Mouse (Mus musculus): ENCODE results near the gene Map4k3. TPM values are rescaled to one million over a fixed set of nuclear protein-coding genes. Genes with fewer than 3 reads are reported as not detected.
"Not testable (repeated sequence)": the region's sequence is repeated elsewhere in the genome, so short reads cannot be mapped to it uniquely, and the experiment has no call there.

Gene Map4k3
- polyA plus RNA-seq, 1 experiment from 2014 or later, result 15.2 TPM

DNA sequence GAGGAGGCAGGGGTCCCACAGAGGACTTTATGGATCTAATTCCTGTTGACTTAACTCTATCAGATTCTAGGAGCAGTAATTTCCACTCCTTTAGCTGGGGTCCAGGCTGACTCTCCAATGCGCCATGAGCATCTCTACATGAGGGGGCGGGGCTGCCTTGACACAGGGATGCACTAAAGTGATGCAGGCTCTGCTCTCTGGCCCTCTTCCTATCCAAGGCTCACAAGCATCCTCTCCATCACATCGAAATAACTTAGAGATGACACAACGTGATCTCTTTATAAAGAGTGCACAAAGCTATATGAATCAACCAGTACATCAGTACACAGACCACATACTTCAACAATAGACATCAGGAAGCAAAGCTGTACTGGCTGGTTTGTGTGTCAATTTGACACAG lies 156.8 kb downstream of the Map4k3 start:
- Histone ChIP-seq H3K9ac (ENCODE audit: low read depth, low read length) (no peak overlapping the region), H3K4me1 (ENCODE audit: control insufficient read depth, insufficient read depth, low read length) (no peaks in the 10 kb centered on the region), H3K27ac (ENCODE audit: low read length) (no peak overlapping the region), H3K36me3 (ENCODE audit: control insufficient read depth, insufficient read depth, low read length) (no peaks in the 10 kb centered on the region), H3K4me2 (ENCODE audit: low read depth, low read length) (no peak overlapping the region), H3K4me3 (ENCODE audit: low read length) (no peak overlapping the region), H3K27me3 (replicated peaks; ENCODE audit: control insufficient read depth, insufficient read depth, low read length) (no peaks in the 10 kb centered on the region), H3K9me3 (ENCODE audit: control insufficient read depth, low read length) (no peaks in the 10 kb centered on the region)
- 88% methylated on average over 4 of the region's 4 CpGs for WGBS
- ATAC-seq, result no peak

GRCm38 (mm10) chr17:80569718-80570117 lies 158.6 kb downstream of the Map4k3 start:
- not testable (repeated sequence) for ATAC-seq; H3K9ac ChIP-seq (ENCODE audit: low read depth, low read length); H3K36me3 ChIP-seq (ENCODE audit: control insufficient read depth, insufficient read depth, low read length); H3K9me3 ChIP-seq (ENCODE audit: control insufficient read depth, low read length); H3K27ac ChIP-seq (ENCODE audit: low read length); H3K4me2 ChIP-seq (ENCODE audit: low read depth, low read length); H3K4me1 ChIP-seq (ENCODE audit: control insufficient read depth, insufficient read depth, low read length); H3K27me3 ChIP-seq (replicated peaks; ENCODE audit: control insufficient read depth, insufficient read depth, low read length); H3K4me3 ChIP-seq (ENCODE audit: low read length)
- WGBS, result 98% methylated on average over 1 of the region's 2 CpGs

DNA sequence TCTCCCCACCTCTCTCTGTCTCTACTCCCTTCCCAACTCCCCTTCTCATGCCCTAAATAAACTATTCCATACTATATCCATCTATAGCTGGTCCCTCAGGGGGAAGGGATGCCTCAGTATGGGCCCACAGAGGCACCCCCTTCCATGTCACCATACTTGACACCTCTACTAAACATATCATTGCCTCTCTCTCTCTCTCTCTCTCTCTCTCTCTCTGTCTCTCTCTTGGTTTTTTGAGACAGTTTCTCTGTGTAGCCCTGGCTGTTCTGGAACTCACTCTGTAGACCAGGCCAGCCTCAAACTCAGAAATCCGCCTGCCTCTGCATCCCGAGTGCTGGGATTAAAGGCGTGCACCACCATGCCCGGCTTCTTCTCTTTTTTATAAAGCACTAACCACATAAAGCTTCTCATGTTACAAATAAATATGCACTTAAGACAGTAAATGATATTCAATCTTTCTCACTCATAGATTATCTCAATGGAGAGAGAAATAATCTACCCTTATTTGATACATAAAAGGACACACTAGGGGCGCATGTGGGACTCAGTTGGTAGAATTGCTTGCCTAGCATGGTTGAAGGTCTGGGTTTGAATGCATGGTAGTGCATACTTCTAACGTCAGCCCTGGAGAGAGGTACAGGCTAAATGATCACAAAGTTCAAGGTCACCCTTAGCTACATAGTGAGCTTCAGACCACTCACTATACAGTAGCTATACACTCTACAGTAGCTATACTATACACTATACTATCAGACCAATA lies 159.3 kb downstream of the Map4k3 start:
- Histone ChIP-seq H3K27ac (ENCODE audit: low read length) (no peak overlapping the region), H3K9me3 (ENCODE audit: control insufficient read depth, low read length) (no peaks in the 10 kb centered on the region), H3K4me2 (ENCODE audit: low read depth, low read length) (no peak overlapping the region), H3K36me3 (ENCODE audit: control insufficient read depth, insufficient read depth, low read length) (no peaks in the 10 kb centered on the region), H3K4me3 (ENCODE audit: low read length) (no peak overlapping the region), H3K9ac (ENCODE audit: low read depth, low read length) (no peak overlapping the region), H3K4me1 (ENCODE audit: control insufficient read depth, insufficient read depth, low read length) (no peaks in the 10 kb centered on the region), H3K27me3 (replicated peaks; ENCODE audit: control insufficient read depth, insufficient read depth, low read length) (no peaks in the 10 kb centered on the region)
- 92% methylated on average over 6 of the region's 6 CpGs for WGBS
- no peak for ATAC-seq

GRCm38 (mm10) chr17:80568441-80568840 lies 159.8 kb downstream of the Map4k3 start:
- Histone ChIP-seq H3K27ac (ENCODE audit: low read length) (no peak overlapping the region), H3K4me2 (ENCODE audit: low read depth, low read length) (no peak overlapping the region), H3K36me3 (ENCODE audit: control insufficient read depth, insufficient read depth, low read length) (no peaks in the 10 kb centered on the region), H3K4me3 (ENCODE audit: low read length) (no peak overlapping the region), H3K27me3 (replicated peaks; ENCODE audit: control insufficient read depth, insufficient read depth, low read length) (no peaks in the 10 kb centered on the region), H3K4me1 (ENCODE audit: control insufficient read depth, insufficient read depth, low read length) (no peaks in the 10 kb centered on the region), H3K9ac (ENCODE audit: low read depth, low read length) (no peak overlapping the region), H3K9me3 (ENCODE audit: control insufficient read depth, low read length) (no peaks in the 10 kb centered on the region)
- no peak for ATAC-seq
- WGBS, result 90% methylated on average over 2 of the region's 2 CpGs

DNA sequence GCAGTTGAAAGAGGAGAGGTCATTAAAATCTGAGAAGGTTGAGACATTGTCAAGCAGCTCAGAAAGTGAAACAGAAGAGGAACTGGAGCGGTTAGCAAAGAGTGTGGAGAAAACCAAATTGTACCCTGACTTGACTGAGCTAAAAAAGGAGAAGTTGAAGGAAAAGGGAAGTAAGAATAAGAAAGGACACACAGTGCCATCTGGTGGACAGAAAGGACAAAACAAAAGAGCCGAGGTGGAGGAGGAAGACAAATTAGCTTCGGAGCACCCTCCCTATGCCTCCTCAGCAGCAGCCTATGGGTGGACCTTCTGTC lies 163.7 kb downstream of the Map4k3 start:
- Histone ChIP-seq H3K9me3 (ENCODE audit: control insufficient read depth, low read length) (no peaks in the 10 kb centered on the region), H3K4me3 (ENCODE audit: low read length) (no peak overlapping the region), H3K4me1 (ENCODE audit: control insufficient read depth, insufficient read depth, low read length) (no peaks in the 10 kb centered on the region), H3K4me2 (ENCODE audit: low read depth, low read length) (no peak overlapping the region), H3K36me3 (ENCODE audit: control insufficient read depth, insufficient read depth, low read length) (no peaks in the 10 kb centered on the region), H3K27ac (ENCODE audit: low read length) (no peak overlapping the region), H3K27me3 (replicated peaks; ENCODE audit: control insufficient read depth, insufficient read depth, low read length) (no peaks in the 10 kb centered on the region), H3K9ac (ENCODE audit: low read depth, low read length) (no peak overlapping the region)
- no peak for ATAC-seq
- 75% methylated on average over 3 of the region's 3 CpGs for WGBS

DNA sequence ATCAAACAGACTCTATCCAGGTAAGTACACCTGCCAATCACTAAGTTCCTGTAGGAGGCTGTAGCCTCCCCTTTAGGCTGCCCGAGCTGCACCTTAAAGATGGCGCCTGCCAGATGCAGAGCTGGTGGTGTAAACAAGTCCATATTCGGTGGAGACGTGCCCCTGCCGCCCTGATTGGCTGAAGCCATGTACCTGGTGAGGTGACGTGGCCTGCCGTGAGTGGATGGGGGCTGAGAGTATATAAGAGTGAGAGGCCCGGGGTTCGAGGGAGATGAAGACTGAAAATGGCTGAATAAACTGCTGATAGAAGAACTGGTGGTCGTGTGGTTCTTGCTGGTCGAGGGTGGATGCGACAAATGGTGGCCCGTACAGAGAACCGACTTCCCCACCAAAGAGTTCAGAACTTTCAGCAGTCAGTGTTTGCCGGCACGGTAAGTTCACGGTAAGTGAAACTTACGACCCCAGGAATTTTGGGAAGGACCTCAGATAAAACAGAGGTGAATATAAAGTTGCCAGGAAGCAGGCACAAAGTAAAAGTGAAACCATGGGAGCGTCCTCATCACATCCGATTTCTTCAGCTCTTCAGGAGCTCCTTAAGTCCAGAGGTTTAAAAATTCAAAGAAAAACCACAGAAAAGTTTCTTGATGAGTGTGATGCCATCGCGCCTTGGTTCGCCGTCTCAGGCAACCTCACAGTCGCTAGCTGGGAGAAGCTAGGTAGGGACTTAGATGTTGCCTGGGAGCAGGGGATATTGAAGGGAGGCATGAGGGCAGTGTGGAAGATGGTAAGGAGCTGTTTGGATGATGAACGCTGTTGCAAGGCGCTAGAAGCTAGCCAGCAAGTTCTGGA lies 164.3 kb downstream of the Map4k3 start:
- WGBS, result 92% methylated on average over 27 of the region's 27 CpGs
- ATAC-seq; H3K4me3 ChIP-seq (ENCODE audit: low read length); H3K27me3 ChIP-seq (replicated peaks; ENCODE audit: control insufficient read depth, insufficient read depth, low read length); H3K9me3 ChIP-seq (ENCODE audit: control insufficient read depth, low read length); H3K9ac ChIP-seq (ENCODE audit: low read depth, low read length); H3K4me1 ChIP-seq (ENCODE audit: control insufficient read depth, insufficient read depth, low read length); H3K36me3 ChIP-seq (ENCODE audit: control insufficient read depth, insufficient read depth, low read length); H3K4me2 ChIP-seq (ENCODE audit: low read depth, low read length); H3K27ac ChIP-seq (ENCODE audit: low read length): not testable (repeated sequence)

- Histone ChIP-seq H3K9ac (ENCODE audit: low read depth, low read length) (no peak overlapping the region), H3K4me3 (ENCODE audit: low read length) (no peak overlapping the region), H3K4me2 (ENCODE audit: low read depth, low read length) (no peak overlapping the region), H3K9me3 (ENCODE audit: control insufficient read depth, low read length) (no peaks in the 10 kb centered on the region), H3K4me1 (ENCODE audit: control insufficient read depth, insufficient read depth, low read length) (0 out of 2 replicates have a peak, but pooled peaks cover 2% of the 10 kb centered on the region), H3K36me3 (ENCODE audit: control insufficient read depth, insufficient read depth, low read length) (no peaks in the 10 kb centered on the region), H3K27me3 (replicated peaks; ENCODE audit: control insufficient read depth, insufficient read depth, low read length) (no peaks in the 10 kb centered on the region), H3K27ac (ENCODE audit: low read length) (no peak overlapping the region)
- ATAC-seq, result no peak
- 69% methylated on average over 5 of the region's 5 CpGs for WGBS
Observed at GRCm38 (mm10) chr17:80562792-80563191, 165.5 kb downstream of the Map4k3 start.

DNA sequence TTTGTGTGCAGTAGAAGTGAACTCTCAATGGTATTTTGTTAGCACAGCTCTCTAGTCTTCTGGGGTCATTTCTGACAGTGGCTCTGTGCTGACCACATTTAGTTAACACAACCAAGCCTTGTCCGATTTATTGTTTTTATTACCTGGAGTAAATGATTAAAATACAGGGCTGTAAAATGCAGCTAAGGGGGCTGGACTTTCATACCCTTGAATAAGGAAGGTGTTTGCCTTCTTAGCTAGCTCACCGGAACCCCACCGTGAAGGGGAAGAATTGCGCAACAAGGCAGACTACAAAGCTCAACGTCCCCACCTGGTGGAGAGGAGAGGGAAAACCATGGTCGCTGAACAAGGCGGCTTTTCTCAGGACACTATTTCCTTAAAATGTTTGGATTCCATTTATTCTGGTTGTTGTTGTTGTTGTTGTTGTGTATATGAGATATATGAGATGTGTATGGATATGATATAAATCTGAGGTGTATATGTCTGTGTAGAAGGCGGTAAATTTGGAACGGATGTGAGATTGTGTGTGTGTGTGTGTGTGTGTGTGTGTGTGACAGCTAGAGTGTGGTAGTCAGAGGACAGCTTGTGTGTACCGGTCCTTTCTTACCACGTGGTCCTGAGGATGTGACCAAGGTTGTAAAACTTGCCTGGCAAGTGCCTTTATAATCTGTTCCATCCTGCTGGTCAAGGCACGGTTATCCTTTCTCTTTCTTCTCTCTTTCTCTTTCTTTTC lies 167.4 kb downstream of the Map4k3 start:
- peak; percentile 92 for ATAC-seq
- 16% methylated on average over 12 of the region's 12 CpGs for WGBS
- H3K36me3 ChIP-seq (ENCODE audit: control insufficient read depth, insufficient read depth, low read length), result no peaks in the 10 kb centered on the region
- peak overlapping the region; percentile 24 for H3K4me3 ChIP-seq (ENCODE audit: low read length)
- H3K27ac ChIP-seq (ENCODE audit: low read length), result peak overlapping the region; percentile 48; the same call in 1 of the 2 replicates
- peak overlapping the region; percentile 31 for H3K4me2 ChIP-seq (ENCODE audit: low read depth, low read length)
- 0 out of 2 replicates have a peak overlapping the region, but pooled peaks have one; percentile 20 for H3K9ac ChIP-seq (ENCODE audit: low read depth, low read length)
- no peaks in the 10 kb centered on the region for H3K27me3 ChIP-seq (replicated peaks; ENCODE audit: control insufficient read depth, insufficient read depth, low read length)
- H3K9me3 ChIP-seq (ENCODE audit: control insufficient read depth, low read length), result 0 out of 2 replicates have a peak, but pooled peaks cover 3% of the 10 kb centered on the region
- H3K4me1 ChIP-seq (ENCODE audit: control insufficient read depth, insufficient read depth, low read length), result 0 out of 2 replicates have a peak, but pooled peaks cover 2% of the 10 kb centered on the region

- Histone ChIP-seq H3K9me3 (ENCODE audit: control insufficient read depth, low read length) (0 out of 2 replicates have a peak, but pooled peaks cover 3% of the 10 kb centered on the region), H3K4me3 (ENCODE audit: low read length) (no peak overlapping the region), H3K9ac (ENCODE audit: low read depth, low read length) (no peak overlapping the region), H3K27me3 (replicated peaks; ENCODE audit: control insufficient read depth, insufficient read depth, low read length) (no peaks in the 10 kb centered on the region), H3K36me3 (ENCODE audit: control insufficient read depth, insufficient read depth, low read length) (no peaks in the 10 kb centered on the region), H3K4me1 (ENCODE audit: control insufficient read depth, insufficient read depth, low read length) (0 out of 2 replicates have a peak, but pooled peaks cover 2% of the 10 kb centered on the region), H3K27ac (ENCODE audit: low read length) (peak overlapping the region; percentile 33; the same call in 1 of the 2 replicates), H3K4me2 (ENCODE audit: low read depth, low read length) (peak overlapping the region; percentile 31; the same call in 1 of the 2 replicates)
- 73% methylated on average over 4 of the region's 4 CpGs for WGBS
- ATAC-seq, result peak; percentile 25; the same call in 1 of the 2 replicates
Observed at GRCm38 (mm10) chr17:80559745-80560144, 168.5 kb downstream of the Map4k3 start.

Data from intestine, embryonic 16.5 days (tissue).